Comparison of ENCODE assay signal across 8 mouse cellular contexts in the genomic region with DNA sequence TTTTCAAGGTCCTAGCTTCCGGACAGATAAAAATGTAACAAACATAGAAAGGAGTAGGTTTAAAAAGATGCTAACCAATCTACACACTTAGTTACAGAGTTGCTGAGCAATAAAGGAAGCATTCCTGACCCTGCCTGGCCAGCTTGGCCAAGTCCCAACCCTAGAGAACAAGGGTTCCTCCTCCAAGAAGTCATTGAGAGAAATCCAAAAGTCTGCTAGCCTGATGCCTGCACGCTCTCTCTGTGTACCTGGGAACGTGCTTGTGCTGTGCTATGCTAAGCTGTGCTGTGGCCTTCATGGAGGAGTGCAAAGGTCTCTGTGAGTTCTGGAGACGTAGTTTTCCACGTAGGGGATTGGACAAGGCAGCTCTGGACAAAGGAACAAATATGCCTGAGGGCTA. TPM values are rescaled to one million over a fixed set of nuclear protein-coding genes. Genes with fewer than 3 reads are reported as not detected.
DNase-seq lines count a peak whose midpoint lies in the region; TF ChIP-seq lines count a peak whose summit lies in the region.

No protein-coding gene starts in this region.

- TF ChIP-seq POLR2A in kidney, adult 2 months (IDR thresholded peaks at IDR 0.05; ENCODE audit: low read depth, low read length) = no peak

- WGBS in kidney, adult 2 months = 55% methylated on average over 5 of the region's 5 CpGs

- no peak overlapping the region for H3K4me3 ChIP-seq in kidney, adult 2 months (ENCODE audit: insufficient read depth, low read depth, low read length)

- no peaks in the 10 kb centered on the region for H3K36me3 ChIP-seq in kidney, adult 2 months (ENCODE audit: control insufficient read depth, insufficient read depth, low read length)

- H3K27me3 ChIP-seq in kidney, adult 2 months (replicated peaks; ENCODE audit: control insufficient read depth, insufficient read depth, low read length) = no peaks in the 10 kb centered on the region

- no peak overlapping the region for H3K27ac ChIP-seq in kidney, adult 2 months (ENCODE audit: insufficient read depth, low read depth, low read length)

- TF ChIP-seq CTCF in kidney, adult 2 months (conservative IDR thresholded peaks at IDR 0.05; ENCODE audit: insufficient read depth, insufficient read length, low read depth, low read length) = no peak

- DNase-seq in adrenal gland, postnatal 10 days = peak; percentile 47
- DNase-seq in adrenal gland, postnatal 4 days (ENCODE audit: low spot score in 2 of 2) = no peak
- DNase-seq in kidney, adult 2 months = peak; percentile 24
- no peak for DNase-seq in kidney, adult 8-10 months
- peak; percentile 41 for DNase-seq in urinary bladder, postnatal 14 days (ENCODE audit: low spot score)
- no peak for DNase-seq in urinary bladder, postnatal 36 days (ENCODE audit: low spot score in 2 of 2)
- DNase-seq in c-Kit-positive CD71-positive TER-119-positive erythroid progenitor cells, embryonic 14.5 days (ENCODE audit: low spot score) = no peak
- DNase-seq in layer of hippocampus, postnatal 10 days (ENCODE audit: low spot score in 2 of 2) = no peak

- H3K4me1 ChIP-seq in kidney, adult 2 months (ENCODE audit: control insufficient read depth, insufficient read depth, low read length) = no peaks in the 10 kb centered on the region

RNA-seq across cellular contexts. Expression of a gene that starts 8.4 kb away (rescaled TPM):
- 1 to 10 TPM; 3.9 to 5.0 TPM for total RNA-seq in adrenal gland, postnatal 10 days (2021)
- total RNA-seq in adrenal gland, postnatal 4 days (2021) = 1 to 10 TPM; 8.0 to 9.5 TPM
- polyA plus RNA-seq in kidney, adult 2 months (2012; rRNA removed) = 0.46 and 1.4 TPM in 2 replicates
- total RNA-seq in layer of hippocampus, postnatal 10 days (2021) = 10 to 100 TPM; 24.3 to 24.4 TPM

Comparison
In these comparisons a context has a peak if more than half of its experiments do, and no peak if none do; other contexts are left out.
1. DNase-seq: peak in adrenal gland, postnatal 10 days (single experiment), kidney, adult 2 months (single experiment) and urinary bladder, postnatal 14 days (single experiment); none in adrenal gland, postnatal 4 days (0 of 2), kidney, adult 8-10 months (0 of 2), urinary bladder, postnatal 36 days (0 of 2), c-Kit-positive CD71-positive TER-119-positive erythroid progenitor cells, embryonic 14.5 days (single experiment) and layer of hippocampus, postnatal 10 days (0 of 2).